Mouse (Mus musculus): ENCODE results near the gene Pbld1. TPM values are rescaled to one million over a fixed set of nuclear protein-coding genes. Genes with fewer than 3 reads are reported as not detected.
A peak's percentile ranks its signal among the peaks of the same experiment; 100 is the strongest.

Gene Pbld1
- not detected for polyA plus RNA-seq (2017; shearing (Covaris generic))

- no peak for ATAC-seq
Measured at GRCm38 (mm10) chr10:63059862-63060261, at the start of gene Pbld1. Gene Pbld1, plus strand, starts transcription at chr10:63060162.

GRCm38 (mm10) chr10:63010268-63010667, 49.7 kb upstream of the Pbld1 start:
- no peak for ATAC-seq

- ATAC-seq = no peak
Measured at GRCm38 (mm10) chr10:63011556-63011955, 48.4 kb upstream of the Pbld1 start.

GRCm38 (mm10) chr10:63013476-63013875, 46.5 kb upstream of the Pbld1 start:
- no peak for ATAC-seq

DNA sequence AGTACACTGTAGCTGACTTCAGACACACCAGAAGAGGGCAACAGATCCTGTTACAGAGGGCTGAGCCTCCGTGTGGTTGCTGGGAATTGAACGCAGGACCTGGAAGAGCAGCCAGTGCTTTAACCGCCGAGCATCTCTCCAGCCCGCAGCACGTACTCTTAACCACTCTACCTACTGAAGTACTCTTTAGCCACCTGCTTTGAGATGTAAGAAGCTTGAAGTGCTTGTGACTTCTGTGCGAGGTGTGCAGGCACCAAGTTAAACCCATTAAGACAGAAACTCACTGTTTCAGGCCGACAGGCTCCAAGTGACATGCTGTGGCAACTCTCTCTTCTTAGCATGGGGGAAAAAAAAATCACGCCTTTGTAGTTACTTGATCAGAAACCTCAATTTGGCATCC, 45.8 kb upstream of the Pbld1 start:
- no peak for ATAC-seq

DNA sequence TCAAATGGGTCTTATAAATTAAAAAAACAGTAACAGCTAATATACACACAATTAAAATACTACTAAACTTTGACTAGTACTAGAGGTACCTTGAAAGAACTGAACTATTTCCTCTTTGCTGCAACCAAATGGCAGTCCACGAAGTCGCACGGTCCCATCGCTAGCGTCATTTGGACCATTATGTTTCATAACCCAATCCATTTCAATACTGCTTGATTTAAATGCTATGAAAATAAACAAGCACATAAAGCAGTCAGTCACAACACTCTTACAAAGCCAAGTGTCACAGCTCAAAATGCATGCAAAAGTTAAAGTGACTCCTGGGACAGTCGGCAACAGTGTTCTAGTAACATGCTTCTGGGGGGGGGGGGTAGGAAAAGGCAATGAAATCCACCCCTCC, 40.7 kb upstream of the Pbld1 start:
- no peak for ATAC-seq

GRCm38 (mm10) chr10:63021702-63022101, 38.3 kb upstream of the Pbld1 start:
- no peak for ATAC-seq

DNA sequence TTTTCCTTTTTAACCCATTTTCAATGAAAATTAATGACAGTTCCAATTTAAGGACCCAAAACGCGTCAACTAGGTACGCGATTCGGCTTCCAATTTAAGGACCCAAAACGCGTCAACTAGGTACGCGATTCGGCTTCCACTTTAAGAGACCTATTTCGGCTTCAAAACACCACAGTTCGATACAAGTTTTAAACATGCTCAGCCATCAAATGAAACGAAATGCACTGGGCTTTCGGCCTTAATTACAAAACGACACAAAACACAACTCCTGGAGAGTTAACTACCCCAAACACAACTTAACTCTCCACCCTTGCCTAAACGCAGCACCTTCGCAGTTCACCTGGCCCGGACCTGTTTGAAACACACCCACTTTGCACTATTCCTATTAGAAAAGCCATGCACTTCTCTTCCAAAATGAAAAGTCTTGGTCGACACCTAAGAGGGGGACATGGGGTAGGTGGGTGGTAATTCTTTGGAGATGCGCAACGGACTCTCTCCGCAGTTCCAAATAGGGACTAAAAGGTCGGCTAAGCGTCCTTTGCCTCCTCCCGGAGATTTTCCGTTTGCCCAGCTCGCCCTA, 37.3 kb upstream of the Pbld1 start:
- no peak for ATAC-seq

DNA sequence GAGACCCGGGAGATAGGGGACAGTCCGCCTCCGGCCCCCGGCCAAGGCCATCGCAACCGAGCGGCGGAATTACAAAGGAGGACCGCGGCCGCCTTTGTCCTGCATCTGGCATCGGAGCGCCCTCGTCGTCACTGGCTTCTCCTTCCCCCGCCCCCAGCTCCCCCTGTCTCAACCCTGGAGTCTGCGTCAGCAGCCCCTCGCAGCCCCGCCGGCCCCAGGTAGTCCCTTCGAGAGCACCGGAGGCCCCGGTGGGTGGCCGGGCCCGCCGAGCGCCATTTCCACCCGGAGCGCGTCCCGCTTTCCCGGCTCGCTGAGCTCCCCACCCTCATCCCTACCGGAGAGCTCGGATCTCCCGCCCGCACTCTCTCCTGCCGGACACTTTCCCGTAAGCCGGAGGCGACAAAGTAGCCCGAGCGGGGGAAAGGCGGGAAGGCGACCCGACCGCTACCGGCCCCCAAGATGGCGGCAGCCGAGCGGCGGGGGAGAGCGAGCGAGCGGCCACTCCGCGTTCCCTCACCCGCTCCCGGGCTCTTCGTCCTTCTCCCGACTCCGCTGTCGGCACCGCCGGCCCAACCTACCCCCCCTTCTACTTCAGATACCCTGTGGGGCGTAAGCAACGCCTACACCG, 36.7 kb upstream of the Pbld1 start:
- peak; percentile 9 for ATAC-seq

DNA sequence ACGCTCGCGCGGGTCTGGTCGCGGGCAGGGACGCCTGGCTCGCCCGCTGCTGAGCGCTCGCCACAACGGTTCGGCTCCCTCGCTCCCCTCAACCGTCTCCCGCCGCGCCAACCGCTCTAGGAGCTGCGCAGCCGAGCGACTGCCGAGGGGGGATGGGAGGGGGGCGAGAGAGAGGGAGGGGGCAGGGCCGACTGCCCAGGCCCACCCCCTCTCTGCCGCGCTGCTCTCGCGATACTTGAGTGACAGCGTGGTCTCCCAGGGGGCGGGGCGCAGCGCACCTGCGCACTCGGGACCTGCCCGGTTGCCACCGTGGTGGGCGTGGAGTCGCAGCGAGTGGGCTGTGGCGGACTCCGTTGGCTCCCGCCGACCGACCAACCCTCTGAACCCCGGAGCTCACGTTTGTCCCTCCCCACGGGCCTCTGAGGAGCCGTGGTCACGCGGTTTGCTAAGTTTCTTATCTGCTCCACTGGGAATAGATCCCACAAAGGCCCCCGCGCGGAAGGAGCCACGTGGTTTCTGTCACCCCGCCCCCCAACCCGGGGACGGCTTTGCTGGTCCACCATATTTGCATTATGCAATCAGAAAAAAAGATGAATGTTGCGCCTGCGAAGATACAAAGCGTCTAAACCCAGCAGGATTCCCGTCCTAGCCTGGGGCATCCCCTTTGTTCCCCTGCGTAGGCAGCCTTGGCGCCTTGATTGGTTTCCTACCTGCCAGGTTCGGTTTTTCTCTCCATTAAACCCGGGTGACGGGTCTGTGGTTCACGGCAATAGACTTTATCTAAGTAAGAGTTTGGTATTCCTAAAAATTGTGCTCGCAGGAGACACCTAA, 36.0 kb upstream of the Pbld1 start, which contains the start of the genes Hnrnph3 and Pbld2:
Gene Hnrnph3 (minus strand): TSS at position 469 of the 831 bp plus-strand sequence.
Gene Pbld2 (plus strand): TSS at position 567 of the 831 bp plus-strand sequence.
- peak; percentile 86 for ATAC-seq

DNA sequence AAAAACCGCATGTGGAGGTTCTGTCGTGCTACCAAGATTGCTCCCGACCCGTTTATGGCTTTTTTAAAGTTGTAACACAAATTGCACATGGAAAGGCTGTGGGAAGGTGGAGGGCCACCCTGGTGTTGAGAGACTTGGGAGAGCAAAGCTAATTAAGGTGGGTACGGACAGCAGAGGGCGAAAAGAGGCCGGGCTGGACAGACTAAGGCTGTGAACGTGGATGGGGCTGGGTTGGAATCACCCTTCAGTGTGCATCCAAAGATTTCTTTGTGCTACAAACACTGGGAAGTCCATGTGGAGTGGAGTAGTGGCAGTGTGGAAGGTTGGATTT, 35.4 kb upstream of the Pbld1 start:
- no peak for ATAC-seq

DNA sequence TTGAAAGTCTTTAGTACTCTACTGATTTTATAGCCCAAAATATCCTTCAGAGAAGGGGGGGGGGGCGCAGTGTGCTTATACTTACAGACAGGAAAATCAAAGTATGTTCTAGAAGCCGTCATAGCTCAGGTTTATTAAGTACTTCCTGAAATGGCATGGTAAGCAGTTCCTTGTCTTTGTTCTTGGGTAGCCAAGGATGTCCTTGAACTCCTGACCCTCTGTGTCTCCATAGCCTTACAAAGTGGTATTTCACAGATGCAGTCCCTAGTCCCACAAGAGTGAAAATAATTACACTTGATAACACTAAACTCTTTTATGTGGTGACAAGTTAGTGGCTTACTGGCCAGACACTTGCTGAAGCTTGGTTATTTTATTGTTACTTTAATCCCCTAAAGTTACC, 34.9 kb upstream of the Pbld1 start:
- ATAC-seq = no peak

DNA sequence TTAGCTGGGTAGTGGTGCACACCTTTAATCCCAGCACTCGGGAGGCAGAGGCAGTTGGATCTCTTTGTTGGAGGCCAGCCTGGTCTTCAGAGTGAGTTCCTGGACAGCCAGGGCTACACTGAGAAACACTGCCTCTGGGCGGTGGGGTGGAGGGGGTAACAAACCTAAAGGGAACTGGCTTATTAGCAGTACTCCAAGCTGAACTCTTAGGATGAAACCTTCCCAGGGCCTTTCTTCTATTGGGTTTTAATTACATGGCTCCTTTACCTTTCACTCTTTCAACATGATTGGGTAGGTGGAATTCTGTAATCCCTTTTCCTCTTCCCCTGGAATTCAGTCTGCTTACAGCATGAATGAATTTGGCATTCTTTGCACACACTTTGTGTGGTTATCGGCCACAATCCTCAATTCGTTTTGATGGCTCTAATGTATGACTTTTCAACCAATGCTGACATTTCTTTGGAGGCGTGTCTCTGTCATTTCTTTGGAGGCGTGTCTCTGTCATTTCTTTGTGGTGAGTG, 34.4 kb upstream of the Pbld1 start:
- ATAC-seq = no peak

GRCm38 (mm10) chr10:63026156-63026794, 33.7 kb upstream of the Pbld1 start:
- ATAC-seq = no peak

- ATAC-seq = no peak
Measured at GRCm38 (mm10) chr10:63026795-63027160, 33.2 kb upstream of the Pbld1 start.

- ATAC-seq = no peak
Measured at GRCm38 (mm10) chr10:63027376-63028161, 32.4 kb upstream of the Pbld1 start.

- no peak for ATAC-seq
Measured at GRCm38 (mm10) chr10:63028396-63028795, 31.6 kb upstream of the Pbld1 start.

- no peak for ATAC-seq
Measured at GRCm38 (mm10) chr10:63032267-63032666, 27.7 kb upstream of the Pbld1 start.

- no peak for ATAC-seq
Measured at GRCm38 (mm10) chr10:63032956-63033355, 27.0 kb upstream of the Pbld1 start.

- ATAC-seq = no peak
Measured at GRCm38 (mm10) chr10:63038571-63039320, 21.2 kb upstream of the Pbld1 start.

- no peak for ATAC-seq
Measured at GRCm38 (mm10) chr10:63039867-63040628, 19.9 kb upstream of the Pbld1 start.

Data from activated CD4-positive, CD25-positive, alpha-beta regulatory T cell, adult 4 months (primary cell).